Mouse (Mus musculus): Measurements from ENCODE around the gene Tmem94.

The Tmem94 gene

DNA sequence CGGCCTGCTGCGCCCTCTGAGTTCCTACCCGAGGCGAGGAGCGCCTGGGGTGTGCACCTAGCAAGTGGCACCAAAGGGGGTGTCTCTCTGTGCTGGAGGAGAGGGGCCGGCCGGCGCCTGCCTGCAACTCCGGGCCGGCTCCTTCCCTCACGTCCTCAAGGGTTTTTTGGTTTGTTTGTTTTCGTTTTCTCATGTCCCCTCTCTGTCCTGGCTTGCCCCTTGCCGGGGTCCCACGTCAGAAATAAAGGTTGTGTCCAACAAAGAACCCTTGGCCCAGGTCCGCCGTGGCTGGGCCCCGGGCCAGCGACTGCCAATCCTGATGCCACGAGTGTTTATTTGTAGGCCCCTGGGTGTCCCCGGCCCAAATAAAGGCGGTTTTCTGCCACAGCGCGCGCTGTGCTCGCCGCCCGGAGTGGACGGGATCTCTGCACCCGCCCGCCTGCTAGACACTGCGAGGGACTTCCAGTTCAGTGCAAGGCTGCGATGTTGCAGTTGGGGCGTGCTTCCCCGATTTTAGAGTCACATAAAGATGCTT, 441 bp downstream of the Tmem94 start:
- in situ Hi-C loops (cut with MboI, MseI), result loop anchor here (5.0 kb wide), 1 partner anchor 642 kb away; no protein-coding TSS in a partner anchor

DNA sequence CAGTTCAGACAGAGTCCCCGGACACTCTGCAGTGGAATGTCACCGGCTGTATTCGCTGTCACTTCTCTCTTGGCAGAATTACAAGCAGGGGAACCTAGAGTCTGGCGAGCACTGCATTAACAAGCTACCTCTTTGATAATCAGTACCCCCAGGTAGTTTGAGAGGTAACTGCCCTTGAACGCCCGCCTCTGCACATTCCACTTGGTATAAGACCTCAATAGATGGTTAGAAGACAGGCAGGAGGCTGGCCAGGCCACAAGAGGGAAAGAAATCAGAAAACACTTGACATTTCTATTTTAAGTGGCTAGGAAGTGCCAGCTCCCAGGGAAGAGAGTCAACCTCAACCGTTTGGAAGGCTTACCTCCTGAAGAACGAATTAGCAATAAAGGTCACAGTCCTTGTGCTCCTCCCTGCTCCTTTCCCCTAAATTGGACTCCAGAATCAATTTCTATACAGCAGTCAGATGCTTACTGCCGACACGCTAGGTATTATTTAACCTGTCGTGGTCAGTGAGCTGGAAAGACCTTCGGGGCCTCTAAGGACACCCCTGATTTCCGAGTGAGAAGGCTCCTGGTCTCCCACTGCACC, 1.2 kb downstream of the Tmem94 start:
- in situ Hi-C loops (cut with MboI, MseI), result loop anchor here (5.0 kb wide), 1 partner anchor 641 kb away; no protein-coding TSS in a partner anchor

GRCm38 (mm10) chr11:115766981-115767380, 1.7 kb downstream of the Tmem94 start:
- in situ Hi-C loops (cut with MboI, MseI), result loop anchor here (5.0 kb wide), 1 partner anchor 640 kb away; no protein-coding TSS in a partner anchor

- in situ Hi-C loops (cut with MboI, MseI), result loop anchor here (5.0 kb wide), 1 partner anchor 638 kb away; no protein-coding TSS in a partner anchor
Observed at GRCm38 (mm10) chr11:115768896-115769295, 3.7 kb downstream of the Tmem94 start.

- in situ Hi-C loops (cut with MboI, MseI), result no loop called here
Observed at GRCm38 (mm10) chr11:115774653-115775052, 9.4 kb downstream of the Tmem94 start.

DNA sequence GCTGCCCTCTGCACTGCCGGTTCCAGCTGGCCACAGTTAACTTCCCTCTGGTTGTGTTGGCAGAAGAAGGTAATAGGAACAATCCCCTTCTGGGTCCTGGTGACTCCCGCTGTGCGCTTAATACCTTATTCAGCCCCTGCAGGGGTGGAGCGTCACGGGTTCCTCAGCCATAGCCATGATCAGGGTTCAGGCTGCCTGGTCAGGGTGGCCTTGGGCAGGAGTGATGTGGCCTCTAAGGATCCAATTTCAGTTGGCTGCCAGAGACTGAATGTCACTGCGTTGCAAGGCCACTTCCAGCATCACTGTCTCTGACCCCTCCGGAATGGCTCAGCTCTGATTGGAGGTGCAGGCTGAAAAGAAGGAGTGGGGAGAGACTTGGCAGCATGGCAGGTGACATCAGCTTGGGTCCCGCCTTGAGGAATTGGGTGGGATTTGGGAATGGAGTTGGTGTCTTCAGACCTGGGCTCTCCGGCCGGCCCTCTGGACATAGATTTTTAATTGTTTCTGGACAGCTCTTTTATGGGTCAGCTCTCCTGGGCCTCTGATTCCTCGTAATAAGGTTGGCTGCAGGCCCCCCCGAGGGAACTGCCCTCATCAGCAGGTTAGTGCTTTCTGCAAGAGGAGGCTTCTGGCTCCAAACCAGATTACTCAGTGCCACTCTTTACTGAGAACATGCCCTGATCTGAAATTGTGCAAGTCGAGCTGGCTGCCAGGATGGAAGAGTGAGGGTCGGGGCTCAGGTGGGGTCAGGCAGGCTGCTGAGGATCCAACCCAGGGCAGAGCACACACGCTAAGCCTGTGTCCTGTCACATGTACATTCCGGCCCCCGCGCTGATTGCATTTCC, 10.8 kb downstream of the Tmem94 start:
- in situ Hi-C loops (cut with MboI, MseI), result no loop called here

- in situ Hi-C loops (cut with MboI, MseI), result no loop called here
Observed at GRCm38 (mm10) chr11:115776954-115777353, 11.7 kb downstream of the Tmem94 start.

DNA sequence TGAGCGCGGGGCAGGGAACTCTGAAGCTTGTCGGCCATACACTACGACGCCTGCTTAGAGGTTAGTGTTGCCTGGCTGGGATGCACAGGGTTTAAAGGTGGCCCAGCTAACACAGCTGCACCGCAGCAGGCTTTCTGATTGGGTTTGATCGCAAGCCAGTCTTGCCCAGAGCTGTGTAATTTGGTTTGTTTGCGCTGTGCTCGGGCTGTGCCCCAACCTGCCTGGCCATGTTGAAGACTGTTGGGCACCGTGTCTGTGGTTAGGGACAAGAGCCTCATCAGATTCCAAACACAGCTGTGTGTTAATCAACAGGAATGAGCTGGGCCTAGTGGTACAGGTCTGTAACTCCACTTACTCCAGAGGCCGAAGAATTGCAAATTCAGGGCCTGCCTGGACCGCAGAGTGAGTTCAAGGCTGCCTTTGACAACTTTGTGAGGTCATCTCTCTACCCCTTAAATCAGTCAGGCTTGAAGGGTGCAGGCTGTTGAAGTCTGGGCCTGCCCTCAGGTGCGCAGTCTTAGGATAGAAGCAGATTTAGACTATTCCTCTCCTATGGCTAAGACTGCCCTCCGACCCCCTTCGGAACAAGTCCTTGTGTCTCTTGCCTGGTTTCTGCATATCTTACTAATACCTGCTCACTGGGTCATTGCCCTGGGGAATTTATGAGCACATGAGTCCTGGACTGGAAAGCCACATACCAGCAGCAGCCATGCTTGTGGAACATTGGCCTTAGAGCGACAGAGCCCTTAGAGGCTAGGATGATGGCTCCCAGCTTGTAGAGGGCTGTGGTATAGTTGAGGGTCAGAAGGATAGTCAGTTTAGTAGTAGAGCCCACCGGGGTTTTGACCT, 12.5 kb downstream of the Tmem94 start:
- in situ Hi-C loops (cut with MboI, MseI), result no loop called here

- in situ Hi-C loops (cut with MboI, MseI), result no loop called here
Observed at GRCm38 (mm10) chr11:115779038-115779571, 13.9 kb downstream of the Tmem94 start.

- in situ Hi-C loops (cut with MboI, MseI), result no loop called here
Observed at GRCm38 (mm10) chr11:115780141-115781070, 15.2 kb downstream of the Tmem94 start.

DNA sequence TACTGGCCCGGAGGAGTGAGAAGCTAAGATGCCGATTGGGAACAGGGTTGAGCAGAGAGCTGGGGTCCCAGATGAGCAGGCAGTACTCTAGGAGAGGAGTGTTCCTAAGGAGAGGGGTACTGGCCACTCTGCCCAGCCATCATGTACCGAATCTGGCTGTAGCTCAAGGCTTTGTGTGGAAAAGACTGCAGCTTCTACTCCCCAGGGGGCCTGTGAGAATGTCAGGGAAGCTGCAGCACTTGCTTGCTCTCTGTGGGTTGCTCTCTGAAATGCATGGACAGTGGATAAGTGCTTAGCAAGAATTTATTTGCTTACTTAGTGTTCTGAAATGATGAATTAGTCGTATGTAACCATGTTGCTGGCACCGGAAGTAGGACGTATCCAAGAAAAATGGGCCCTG, 21.2 kb downstream of the Tmem94 start:
- in situ Hi-C loops (cut with MboI, MseI), result loop anchor here (5.0 kb wide), 1 partner anchor 66 kb away; no protein-coding TSS in a partner anchor

DNA sequence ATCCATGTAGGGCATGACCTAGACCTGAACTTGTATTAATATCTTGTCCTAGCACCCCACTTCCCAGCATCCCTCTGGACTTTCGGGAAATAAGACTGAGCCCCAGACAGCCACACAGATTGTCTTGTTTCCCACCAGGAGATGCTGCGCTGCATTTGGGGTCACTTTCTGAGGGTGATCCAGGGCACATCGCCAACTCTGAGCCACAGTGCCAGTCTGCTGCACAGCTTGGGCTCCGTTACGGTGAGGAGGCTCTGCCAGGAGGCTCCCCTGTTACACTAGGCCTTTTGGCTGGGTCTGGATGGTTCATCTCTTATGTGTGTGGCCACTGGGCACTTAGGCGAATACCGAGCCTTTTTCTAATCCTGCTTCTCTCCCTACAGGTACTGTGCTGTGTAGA, 24.6 kb downstream of the Tmem94 start:
- in situ Hi-C loops (cut with MboI, MseI), result loop anchor here (5.0 kb wide), 1 partner anchor 63 kb away; no protein-coding TSS in a partner anchor

DNA sequence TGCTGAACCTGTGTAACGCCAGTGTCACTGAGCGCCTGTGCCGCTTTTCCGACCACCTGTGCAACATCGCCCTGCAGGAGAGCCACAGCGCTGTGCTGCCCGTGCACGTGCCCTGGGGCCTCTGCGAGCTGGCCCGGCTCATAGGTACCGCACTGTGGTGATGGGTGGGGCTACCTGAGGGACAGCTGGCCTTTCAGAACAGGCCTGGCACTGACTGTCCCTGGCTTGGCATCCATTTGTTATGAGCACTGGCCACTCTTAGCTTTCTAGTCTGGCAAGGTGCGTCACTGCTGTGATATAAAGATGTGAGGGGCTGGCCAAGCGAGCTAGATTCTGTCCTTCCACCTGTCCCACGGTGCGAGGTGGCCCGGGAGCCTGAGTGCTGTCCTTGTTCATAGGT, 26.7 kb downstream of the Tmem94 start:
- in situ Hi-C loops (cut with MboI, MseI), result no loop called here

DNA sequence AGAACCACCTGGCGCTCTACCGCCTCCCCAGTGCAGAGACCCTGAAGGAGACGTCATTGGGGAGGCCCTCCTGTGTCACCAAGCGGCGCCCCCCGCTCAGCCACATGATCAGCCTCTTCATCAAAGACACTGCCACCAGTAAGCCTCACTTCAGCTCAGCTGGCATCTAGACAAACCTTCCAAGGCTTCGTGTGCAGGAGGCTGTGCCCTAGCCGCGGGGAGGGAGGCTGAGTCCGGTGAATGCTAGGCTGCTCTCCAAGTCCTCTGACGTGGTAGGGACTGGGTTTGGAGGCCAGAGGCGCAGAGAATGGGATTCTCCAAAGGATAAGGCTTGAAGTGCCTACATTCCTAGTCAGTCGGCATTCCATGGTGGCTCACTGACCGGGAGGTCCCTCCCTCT, 27.1 kb downstream of the Tmem94 start:
- in situ Hi-C loops (cut with MboI, MseI), result no loop called here

DNA sequence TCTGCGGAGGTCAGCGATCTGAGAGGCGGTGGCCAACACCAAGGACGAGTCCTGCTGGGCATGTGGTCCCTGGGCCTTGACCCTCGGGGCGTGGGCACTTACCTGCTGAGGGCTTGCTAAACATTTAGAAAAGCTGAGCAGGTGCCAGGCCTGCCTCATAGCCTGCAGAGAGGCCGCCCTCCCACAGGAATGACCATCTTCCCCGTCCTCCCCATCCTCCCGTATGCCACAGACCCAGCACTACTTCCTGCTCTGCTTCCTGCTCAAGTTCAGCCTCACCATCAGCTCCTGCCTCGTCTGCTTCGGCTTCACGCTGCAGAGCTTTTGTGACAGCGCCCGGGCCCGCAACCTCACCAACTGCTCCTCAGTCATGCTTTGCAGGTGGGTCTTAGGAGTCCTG, 31.7 kb downstream of the Tmem94 start:
- in situ Hi-C loops (cut with MboI, MseI), result no loop called here

DNA sequence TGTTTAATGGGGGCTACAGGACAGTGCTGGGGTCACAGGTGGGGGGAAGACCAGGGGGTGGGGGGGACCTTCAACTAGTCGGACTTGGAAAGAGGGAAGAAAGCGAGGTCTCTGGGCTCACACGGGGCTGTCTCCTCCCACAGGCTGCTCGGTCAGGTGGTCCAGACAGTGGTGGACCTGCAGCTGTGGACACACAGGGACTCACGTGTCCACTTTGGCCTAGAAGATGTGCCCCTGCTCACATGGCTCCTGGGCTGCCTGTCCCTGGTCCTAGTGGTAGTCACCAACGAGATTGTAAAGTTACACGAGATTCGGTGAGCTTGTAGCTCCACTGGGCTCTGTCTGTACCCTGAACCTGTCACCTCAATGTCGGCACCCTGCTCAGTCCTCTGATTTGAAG, 32.4 kb downstream of the Tmem94 start:
- in situ Hi-C loops (cut with MboI, MseI), result no loop called here

DNA sequence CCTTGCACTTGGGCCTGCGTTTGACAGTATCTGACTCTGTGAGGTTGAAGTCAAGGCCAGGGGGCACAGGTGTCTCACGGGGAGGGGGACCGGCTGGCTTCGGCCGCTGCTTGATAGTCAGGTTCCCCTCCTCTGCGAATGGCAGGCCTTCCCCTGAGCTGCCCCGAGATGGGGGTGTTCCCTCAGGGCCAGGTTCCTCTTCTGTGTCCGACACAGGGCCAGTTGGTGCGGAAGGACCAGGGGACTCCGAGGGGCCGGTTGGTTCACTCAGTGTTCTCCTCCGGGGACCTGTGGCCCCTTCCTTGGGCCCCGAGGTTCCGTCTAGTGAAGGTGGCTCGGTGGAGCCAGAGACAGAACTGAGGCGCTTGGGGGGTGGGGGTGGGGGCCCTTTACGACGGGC, 35.7 kb downstream of the Tmem94 start:
- in situ Hi-C loops (cut with MboI, MseI), result no loop called here

- in situ Hi-C loops (cut with MboI, MseI), result no loop called here
Observed at GRCm38 (mm10) chr11:115803072-115803709, 38.0 kb downstream of the Tmem94 start.

DNA sequence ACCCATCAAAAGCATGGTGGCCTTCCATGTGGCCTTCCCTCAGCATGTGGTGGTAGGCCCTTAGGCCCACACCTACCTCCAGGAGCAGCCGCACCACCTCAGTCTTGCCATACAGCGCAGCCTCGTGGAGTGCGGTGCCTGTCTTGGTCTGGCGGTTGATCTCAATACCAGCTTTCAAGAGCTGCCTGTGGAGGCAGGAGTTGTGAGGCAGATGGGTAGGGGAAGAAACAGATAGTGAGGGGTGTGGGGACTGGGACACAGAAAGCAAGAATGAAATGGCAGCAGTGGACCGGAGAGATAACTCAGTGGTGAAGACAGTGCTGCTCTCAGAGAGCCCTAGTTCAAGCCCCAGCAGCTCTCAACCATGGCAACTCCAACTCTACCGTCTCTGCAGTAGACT, 39.8 kb downstream of the Tmem94 start:
- in situ Hi-C loops (cut with MboI, MseI), result no loop called here

DNA sequence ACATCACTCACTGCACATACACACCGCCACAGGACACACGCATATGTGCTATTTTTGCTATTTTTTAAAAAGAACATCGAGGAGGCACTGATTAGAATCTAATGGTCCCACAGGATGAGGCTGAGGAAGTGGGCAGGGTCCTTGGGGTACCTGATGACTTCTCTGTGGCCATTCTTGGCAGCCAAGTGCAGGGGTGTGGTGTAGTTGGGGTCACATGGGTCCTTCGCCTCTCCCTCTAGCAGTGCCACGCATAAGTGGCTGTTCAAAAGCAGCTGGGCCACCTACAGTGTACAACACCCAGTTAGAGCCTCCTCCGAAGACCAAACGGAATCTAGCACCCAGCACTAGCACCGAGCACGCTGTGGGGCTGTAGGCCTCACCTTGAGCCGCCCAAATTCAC, 40.9 kb downstream of the Tmem94 start:
- in situ Hi-C loops (cut with MboI, MseI), result no loop called here
